In the genomic region with DNA sequence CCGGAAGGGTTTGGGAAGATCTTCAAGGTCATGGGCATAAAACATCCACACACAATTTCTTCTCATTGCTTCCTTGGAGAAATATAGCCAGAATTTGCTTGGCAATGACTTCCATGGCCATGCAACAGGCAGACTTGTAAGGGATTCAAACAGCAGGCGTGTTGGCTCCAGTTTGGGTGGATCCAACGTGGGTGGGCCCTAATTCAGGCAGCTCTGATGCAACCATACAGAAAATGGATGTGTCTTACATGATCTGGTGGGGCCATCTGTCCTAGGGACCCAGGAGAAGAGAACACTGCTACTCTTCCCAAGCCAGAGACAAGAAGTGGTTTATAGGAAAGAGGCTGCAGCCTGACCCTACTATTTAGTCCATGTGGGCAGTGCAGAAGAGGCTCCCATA, we compare ENCODE assay signal across 19 mouse cellular contexts.
DNase-seq lines count a peak whose midpoint lies in the region; ATAC-seq and TF ChIP-seq lines count a peak whose summit lies in the region.
"Had no signal": no experiment of that assay in that cellular context is flagged by ENCODE, and none has a peak within 500 bp of the region (broad histone marks: within the 10 kb centered on the region; RNA-seq: fewer than 3 reads in every experiment).

No protein-coding gene starts in this region.

- ATAC-seq in intestine, embryonic 14.5 days (replicated peaks; ENCODE audit: low FRiP score, low TSS enrichment, low read depth), result no peak
- no peak for ATAC-seq in intestine, postnatal 0 days
- ATAC-seq: forebrain, embryonic 16.5 days had no signal

- H3K9me3 ChIP-seq in intestine, embryonic 14.5 days (ENCODE audit: control insufficient read depth, low read length), result no peaks in the 10 kb centered on the region
- no peaks in the 10 kb centered on the region for H3K9me3 ChIP-seq in intestine, postnatal 0 days (ENCODE audit: control insufficient read depth)
- H3K9me3 ChIP-seq: heart, embryonic 15.5 days; hindbrain, embryonic 13.5 days; midbrain, embryonic 10.5 days had no signal

- peak; percentile 21 for DNase-seq in intestine, embryonic 14.5 days (ENCODE audit: low spot score)
- peak; percentile 74 to 76 for DNase-seq in layer of hippocampus, adult 8-10 months (ENCODE audit: low spot score in 2 of 2)
- DNase-seq in left cerebral cortex, adult 9 months (ENCODE audit: low spot score in 2 of 2), result peak; percentile 14 to 67
- peak; percentile 70 for DNase-seq in telencephalon, adult 2 months (ENCODE audit: low read depth, low spot score)
- DNase-seq in lung, postnatal 36 days, result no peak
- DNase-seq in kidney, adult 18-20 months, result no peak
- no peak for DNase-seq in thymus, adult 18-20 months
- DNase-seq: adrenal gland, adult 2 months; gastrocnemius, postnatal 36 days; kidney, adult 9 months; lung, postnatal 10 days had no signal

- H3K4me1 ChIP-seq in intestine, embryonic 14.5 days (replicated peaks; ENCODE audit: control insufficient read depth, insufficient read depth, low read length), result no peaks in the 10 kb centered on the region
- 0 out of 2 replicates have a peak, but pooled peaks cover 3% of the 10 kb centered on the region for H3K4me1 ChIP-seq in intestine, postnatal 0 days (replicated peaks; ENCODE audit: control insufficient read depth, insufficient read depth, low read length)
- H3K4me1 ChIP-seq: heart, embryonic 15.5 days; hindbrain, embryonic 13.5 days had no signal

- H3K4me2 ChIP-seq in intestine, embryonic 14.5 days (ENCODE audit: low read length), result no peak overlapping the region
- no peak overlapping the region for H3K4me2 ChIP-seq in intestine, postnatal 0 days (replicated peaks; ENCODE audit: low read depth)
- H3K4me2 ChIP-seq: heart, embryonic 15.5 days; hindbrain, embryonic 13.5 days; liver, embryonic 11.5 days had no signal

- no peaks in the 10 kb centered on the region for H3K27me3 ChIP-seq in intestine, embryonic 14.5 days (replicated peaks; ENCODE audit: control insufficient read depth, insufficient read depth, low read length)
- no peaks in the 10 kb centered on the region for H3K27me3 ChIP-seq in intestine, postnatal 0 days (replicated peaks; ENCODE audit: control insufficient read depth, insufficient read depth, low read length)
- H3K27me3 ChIP-seq: heart, embryonic 15.5 days; hindbrain, embryonic 13.5 days had no signal

- no peak for TF ChIP-seq CTCF in intestine, postnatal 0 days (IDR thresholded peaks at IDR 0.05; ENCODE audit: low read depth)

- no peak overlapping the region for H3K27ac ChIP-seq in intestine, embryonic 14.5 days (ENCODE audit: low read depth)
- H3K27ac ChIP-seq in intestine, postnatal 0 days (ENCODE audit: low read depth, low read length), result no peak overlapping the region
- H3K27ac ChIP-seq: heart, embryonic 15.5 days; hindbrain, embryonic 13.5 days; midbrain, embryonic 10.5 days; stomach, postnatal 0 days had no signal

- no peaks in the 10 kb centered on the region for H3K36me3 ChIP-seq in intestine, embryonic 14.5 days (ENCODE audit: control insufficient read depth, insufficient read depth, low read length)
- H3K36me3 ChIP-seq in intestine, postnatal 0 days (ENCODE audit: control insufficient read depth, insufficient read depth), result no peaks in the 10 kb centered on the region
- H3K36me3 ChIP-seq: heart, embryonic 15.5 days; hindbrain, embryonic 13.5 days; midbrain, embryonic 10.5 days had no signal

- H3K9ac ChIP-seq in intestine, embryonic 14.5 days (ENCODE audit: low read length), result no peak overlapping the region
- no peak overlapping the region for H3K9ac ChIP-seq in intestine, postnatal 0 days (ENCODE audit: low read depth, low read length)
- H3K9ac ChIP-seq: heart, embryonic 15.5 days; hindbrain, embryonic 13.5 days had no signal

- WGBS in intestine, embryonic 14.5 days, result 91% methylated on average over 3 of the region's 3 CpGs
- 80% methylated on average over 3 of the region's 3 CpGs for WGBS in intestine, postnatal 0 days

- no peak overlapping the region for H3K4me3 ChIP-seq in intestine, embryonic 14.5 days (ENCODE audit: low read depth, low read length)
- H3K4me3 ChIP-seq in intestine, postnatal 0 days (ENCODE audit: low read depth, low read length), result no peak overlapping the region
- H3K4me3 ChIP-seq: heart, embryonic 15.5 days; hindbrain, embryonic 13.5 days; midbrain, embryonic 10.5 days; myocyte had no signal

Comparison
In these comparisons a context has a peak if more than half of its experiments do, and no peak if none do; other contexts are left out.
1. DNase-seq: peak in intestine, embryonic 14.5 days (single experiment), layer of hippocampus, adult 8-10 months (2 of 2), left cerebral cortex, adult 9 months (2 of 2) and telencephalon, adult 2 months (single experiment); none in lung, postnatal 36 days (single experiment), kidney, adult 18-20 months (single experiment) and thymus, adult 18-20 months (0 of 2).